Mouse (Mus musculus) frontal cortex, postnatal 10 days (tissue): ENCODE data around the gene Olfr16.

Source experiments
- DNase-seq, 2 experiments: peaks; one replicate each; pipeline ENCODE4 v3.0.0; 2022; ENCODE audit warnings: low spot score in 2 of 2, mixed read lengths in 1 of 2

Olfr16 gene

DNA sequence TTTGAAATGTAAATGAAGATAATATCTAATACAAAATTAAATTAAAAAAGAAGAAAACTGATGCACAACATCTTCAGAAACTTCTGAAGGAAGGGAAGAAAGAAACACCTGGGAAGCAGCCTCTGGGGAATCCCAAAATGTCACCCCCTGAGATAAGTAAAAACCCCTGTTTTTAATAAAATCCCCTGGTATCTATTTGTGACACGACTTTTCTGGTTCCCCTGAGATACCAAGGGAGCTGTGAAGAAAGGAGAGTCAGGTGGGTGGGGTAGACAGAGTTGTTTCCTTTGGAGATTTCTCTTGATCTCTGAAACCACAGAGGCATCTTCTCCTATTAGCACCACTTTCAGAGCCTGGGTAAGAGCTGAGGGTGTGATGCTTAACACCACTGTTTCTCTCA, at the start of gene Olfr16:
Gene Olfr16 (plus strand): TSS at position 250 of the 400 bp plus-strand sequence.
- DNase-seq = no peak

DNA sequence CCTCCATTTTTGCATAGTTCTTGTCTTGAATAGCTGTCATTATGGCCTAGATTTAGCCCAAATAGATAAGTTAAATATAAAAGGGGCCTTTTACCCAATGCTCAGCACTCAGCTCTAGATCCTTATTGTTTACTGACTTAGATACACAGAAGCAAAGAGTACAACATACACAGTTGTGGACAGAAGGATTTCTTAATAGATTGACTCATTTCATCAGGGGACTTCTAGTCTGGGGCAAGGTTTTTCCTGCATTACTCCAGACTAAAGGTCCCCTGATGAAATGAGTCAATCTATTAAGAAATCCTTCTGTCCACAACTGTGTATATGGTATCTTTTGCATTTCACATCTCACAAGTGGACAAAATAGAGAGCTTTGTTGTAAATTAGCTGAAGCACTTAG, 46.9 kb upstream of the Olfr16 start:
- DNase-seq = no peak

DNA sequence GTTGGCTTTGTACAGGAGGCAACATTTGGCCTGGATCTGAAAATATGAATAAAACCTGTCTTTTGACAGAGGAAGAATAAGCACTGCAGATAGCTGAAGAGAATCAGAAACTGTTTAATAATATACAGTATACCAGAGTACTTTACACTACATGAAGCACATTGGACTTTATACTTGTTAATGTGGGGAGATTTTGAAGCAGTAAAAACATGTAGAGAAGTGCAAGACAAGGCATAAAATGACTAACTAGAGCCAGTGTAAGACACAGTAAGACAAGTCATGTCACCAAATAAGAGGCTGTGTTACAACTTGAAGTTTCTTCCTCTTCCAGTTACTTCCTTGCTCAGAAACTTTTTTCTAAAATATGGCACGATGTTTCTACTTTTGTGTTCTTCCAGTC, 33.1 kb upstream of the Olfr16 start:
- no peak for DNase-seq

DNA sequence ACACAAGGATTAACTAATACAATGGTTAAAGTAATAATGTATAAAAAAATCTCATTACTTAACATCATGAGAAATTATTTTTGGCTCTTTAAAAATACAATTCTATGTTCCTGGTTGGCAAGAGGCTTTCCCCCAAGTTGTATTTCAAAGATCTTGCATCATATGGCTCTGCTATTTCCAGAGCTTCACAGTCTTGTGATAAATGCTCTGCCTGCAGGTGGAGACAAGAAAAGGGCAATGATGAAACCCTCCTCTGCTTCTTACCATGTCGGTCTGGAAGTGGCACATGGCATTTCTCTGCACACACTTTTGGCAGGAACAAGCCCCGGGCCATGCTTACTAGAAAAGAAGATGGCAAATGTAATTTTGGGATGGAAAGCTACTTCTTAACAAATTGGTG, 31.8 kb upstream of the Olfr16 start:
- DNase-seq = no peak

DNA sequence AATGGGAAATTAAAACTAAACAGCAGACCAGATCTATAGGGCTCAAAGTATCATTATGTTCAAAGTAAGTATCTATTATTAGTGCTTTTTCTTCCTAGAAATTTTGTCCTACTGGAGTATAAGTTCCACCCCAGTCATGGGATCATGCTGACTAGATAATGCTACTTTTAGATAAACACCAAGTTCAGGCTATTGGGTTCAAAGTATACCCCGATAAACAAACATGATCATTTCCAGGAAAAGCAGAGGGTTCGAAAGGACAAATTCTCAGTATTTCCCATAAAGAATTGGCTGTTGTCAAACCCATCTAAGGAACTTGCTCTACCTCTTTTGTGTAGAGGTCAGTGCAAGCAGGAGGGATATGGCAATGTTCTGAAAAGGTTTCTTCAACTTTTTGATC, 18.0 kb upstream of the Olfr16 start:
- no peak for DNase-seq

DNA sequence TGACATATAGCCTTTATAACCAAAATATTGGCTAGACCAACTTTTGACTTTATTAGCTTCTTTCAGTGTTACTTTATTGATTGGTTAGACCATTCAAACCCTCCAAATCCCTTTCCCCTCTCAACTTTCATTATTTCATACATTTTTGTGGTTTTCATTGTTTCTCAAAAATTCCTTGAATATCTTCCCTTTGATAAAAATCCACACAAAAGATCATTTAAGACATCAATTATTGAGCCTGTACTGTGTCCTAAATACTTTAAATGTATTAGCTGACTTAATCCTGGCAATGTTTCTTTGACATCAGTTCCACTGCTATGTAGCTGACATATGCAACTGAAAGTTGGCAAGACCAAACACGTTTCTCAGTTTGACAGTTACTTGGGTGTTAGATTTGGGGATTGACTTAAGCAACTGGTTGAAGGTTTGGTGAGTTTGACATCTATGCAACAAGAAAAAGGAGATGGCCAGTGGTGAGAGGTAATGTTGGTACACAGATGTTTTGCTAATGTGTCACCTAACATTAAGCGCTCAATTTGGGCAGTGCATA, 1.0 kb downstream of the Olfr16 start:
- DNase-seq = no peak

DNA sequence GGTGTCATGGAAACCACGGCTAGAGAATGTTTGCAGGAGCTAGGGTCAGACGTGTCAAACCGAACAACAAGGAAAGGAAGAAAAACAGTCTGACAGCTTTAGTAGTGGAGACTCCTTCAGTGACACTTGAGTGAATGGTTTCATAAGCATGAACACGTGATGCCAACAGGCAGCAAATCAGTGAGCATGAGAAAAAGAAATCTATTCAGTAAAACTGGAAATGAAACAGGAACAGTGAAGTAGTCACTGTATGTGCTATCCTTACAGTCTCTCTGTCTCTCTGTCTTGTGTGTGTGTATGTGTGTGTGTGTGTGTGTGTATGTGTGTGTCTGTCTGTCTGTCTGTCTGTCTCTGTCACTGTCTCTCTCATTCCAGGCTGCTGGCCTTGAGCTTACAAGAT, 5.2 kb downstream of the Olfr16 start:
- DNase-seq = no peak

DNA sequence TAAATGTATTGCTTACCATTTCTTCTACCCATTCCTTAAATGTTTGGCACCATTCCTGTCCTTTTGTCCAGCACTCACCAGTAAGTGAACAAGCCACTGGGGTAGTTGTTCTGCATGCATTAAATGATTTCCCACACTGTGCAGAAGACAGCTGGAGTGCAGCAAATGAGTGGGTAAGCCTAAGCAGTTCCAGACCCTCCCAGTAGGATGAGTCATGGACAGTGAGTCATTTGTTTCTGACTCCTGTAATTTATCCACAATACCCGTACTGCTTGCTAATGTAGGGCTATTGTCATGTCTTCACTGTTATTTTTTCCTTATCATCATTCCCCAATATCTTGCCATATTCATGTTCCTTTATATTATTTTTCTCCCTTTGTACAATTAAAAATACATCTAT, 10.2 kb downstream of the Olfr16 start:
- DNase-seq = no peak

DNA sequence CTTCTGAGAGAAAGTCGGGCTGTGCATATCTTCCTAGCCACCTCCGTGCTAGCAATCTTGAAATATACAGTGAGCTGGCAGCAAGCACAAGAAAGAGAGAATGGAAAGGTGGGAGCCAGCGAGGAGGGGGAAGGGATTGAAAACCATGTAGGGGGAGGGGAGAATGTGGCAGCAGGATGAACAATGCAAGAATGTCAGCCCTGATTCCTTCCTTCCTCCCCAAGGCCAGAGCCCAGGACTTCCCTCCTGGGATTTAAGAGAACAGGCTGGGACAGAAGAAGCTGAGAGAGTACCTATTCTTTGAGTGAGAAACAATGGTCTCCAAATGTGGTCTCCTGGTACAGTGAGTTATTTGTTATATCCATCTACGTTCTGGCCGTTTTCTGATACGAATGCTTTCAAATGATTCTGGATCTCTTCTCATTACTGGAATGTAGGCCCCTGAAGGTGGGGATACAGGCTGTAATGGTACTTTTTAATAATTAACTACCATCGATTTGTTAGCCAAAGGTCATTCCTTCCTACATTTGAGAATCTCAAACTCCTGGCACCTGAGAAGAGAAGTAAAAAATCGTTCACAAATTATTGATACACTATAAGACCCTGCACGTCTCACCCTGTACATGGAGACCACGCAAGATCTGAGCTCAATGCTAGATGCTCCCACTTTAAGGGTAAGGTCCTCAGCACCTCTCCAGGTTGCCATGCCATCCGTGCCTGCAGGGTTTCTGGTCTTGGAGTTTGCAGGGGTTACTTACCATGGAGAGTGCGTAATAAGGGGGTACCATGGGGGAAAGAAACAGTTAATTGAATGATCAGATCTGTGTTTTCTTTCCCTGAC, 39.8 kb downstream of the Olfr16 start:
- DNase-seq = no peak

DNA sequence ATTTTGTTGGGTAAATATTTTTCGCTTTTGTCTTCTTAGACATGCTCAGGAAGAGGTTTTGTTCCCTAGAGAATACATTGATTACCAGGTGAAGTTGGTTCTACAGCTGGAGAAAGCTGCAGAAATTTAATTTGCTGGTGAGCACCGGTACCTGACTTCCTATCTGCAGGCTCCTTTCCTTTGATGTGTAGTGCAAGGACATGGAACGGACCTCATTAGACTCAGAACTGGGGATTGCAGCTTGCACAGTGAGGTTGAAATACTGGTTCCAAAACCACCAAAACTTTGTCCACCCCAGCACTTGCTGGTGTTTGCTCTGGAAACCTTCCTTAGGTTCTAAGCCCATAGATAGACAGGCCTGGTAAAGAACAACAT, 40.4 kb downstream of the Olfr16 start:
- DNase-seq = no peak
